Comparison of ENCODE assay signal across 18 mouse cellular contexts in the genomic region with DNA sequence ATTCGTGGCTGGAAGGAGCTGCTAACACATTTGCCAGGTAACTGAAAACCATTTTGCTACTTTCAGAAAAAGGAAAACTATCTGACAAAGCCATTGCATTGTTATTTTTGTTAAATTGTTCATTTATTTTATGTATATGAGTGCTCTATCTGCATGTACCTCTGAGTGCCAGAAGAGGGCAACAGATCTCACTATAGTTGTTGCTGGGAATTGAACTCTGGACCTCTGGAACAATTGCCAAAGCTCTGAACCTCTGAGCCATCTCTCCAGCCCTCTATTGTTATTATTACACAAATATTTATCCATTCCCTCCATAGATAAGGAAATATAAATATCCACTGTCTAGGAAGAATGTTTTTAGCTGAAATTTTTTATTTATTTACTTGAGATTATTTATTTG.
A peak's percentile ranks its signal among the peaks of the same experiment; 100 is the strongest.
DNase-seq lines count a peak whose midpoint lies in the region; TF ChIP-seq lines count a peak whose summit lies in the region.
"Had no signal": no experiment of that assay in that cellular context is flagged by ENCODE, and none has a peak within 500 bp of the region (broad histone marks: within the 10 kb centered on the region; RNA-seq: fewer than 3 reads in every experiment).

No protein-coding gene starts in this region.

- intact Hi-C loops in heart, adult 2 months (cut with DNase I), result no loop called here

- H3K4me3 ChIP-seq in heart, adult 2 months, result no peak overlapping the region
- no peak overlapping the region for H3K4me3 ChIP-seq in layer of hippocampus, adult 2 months
- H3K4me3 ChIP-seq: embryonic facial prominence, embryonic 10.5 days; heart, embryonic 15.5 days; midbrain, embryonic 10.5 days; neural tube, embryonic 13.5 days had no signal

- 92% methylated on average over 1 of the region's 1 CpGs for WGBS in heart, adult 2 months

- no peak overlapping the region for H3K27ac ChIP-seq in heart, adult 2 months
- no peak overlapping the region for H3K27ac ChIP-seq in layer of hippocampus, adult 2 months
- H3K27ac ChIP-seq: embryonic facial prominence, embryonic 10.5 days; heart, embryonic 15.5 days; midbrain, embryonic 10.5 days; neural tube, embryonic 13.5 days had no signal

- no peak overlapping the region for H3K9ac ChIP-seq in heart, adult 2 months (ENCODE audit: low read depth, low read length)
- H3K9ac ChIP-seq: heart, embryonic 15.5 days; neural tube, embryonic 13.5 days had no signal

- no peaks in the 10 kb centered on the region for H3K27me3 ChIP-seq in heart, adult 2 months (ENCODE audit: control insufficient read depth, insufficient read depth, low read length)
- H3K27me3 ChIP-seq: heart, embryonic 15.5 days; neural tube, embryonic 13.5 days had no signal

- H3K36me3 ChIP-seq in heart, adult 2 months (ENCODE audit: control insufficient read depth, insufficient read depth, low read length), result no peaks in the 10 kb centered on the region
- H3K36me3 ChIP-seq: embryonic facial prominence, embryonic 10.5 days; heart, embryonic 15.5 days; midbrain, embryonic 10.5 days; neural tube, embryonic 13.5 days had no signal

- no peaks in the 10 kb centered on the region for H3K4me1 ChIP-seq in heart, adult 2 months (ENCODE audit: control insufficient read depth, insufficient read depth, low read length)
- H3K4me1 ChIP-seq: heart, embryonic 15.5 days; midbrain, embryonic 10.5 days; neural tube, embryonic 13.5 days had no signal

- no peak for TF ChIP-seq EP300 in heart, adult 2 months (IDR thresholded peaks at IDR 0.05; ENCODE audit: insufficient read depth, low read depth, low read length)

- TF ChIP-seq CTCF in heart, adult 2 months (IDR thresholded peaks at IDR 0.05), result peak; percentile 63
- peak; percentile 60 for TF ChIP-seq CTCF in layer of hippocampus, adult 2 months (conservative IDR thresholded peaks at IDR 0.05)

- no peak for TF ChIP-seq POLR2A in heart, adult 2 months (IDR thresholded peaks at IDR 0.05; ENCODE audit: insufficient read depth, low read depth, low read length)

- H3K79me2 ChIP-seq in heart, adult 2 months (replicated peaks; ENCODE audit: control insufficient read depth, insufficient read depth, low read length), result no peaks in the 10 kb centered on the region

- DNase-seq in heart, adult 2 months, result no peak
- no peak for DNase-seq in heart, postnatal 4 days
- no peak for DNase-seq in layer of hippocampus, adult 2 months (ENCODE audit: low spot score in 2 of 2)
- DNase-seq in layer of hippocampus, postnatal 36 days, result no peak
- peak; percentile 68 for DNase-seq in 3T3-L1 (ENCODE audit: low read depth, low spot score)
- peak; percentile 57 for DNase-seq in NIH3T3 (ENCODE audit: low read depth)
- no peak for DNase-seq in spleen, postnatal 4 days (ENCODE audit: low spot score in 2 of 2)
- DNase-seq: adrenal gland, postnatal 14 days; cerebellum, adult 11-12 months; cerebellum, postnatal 36 days; heart, adult 11 months; lung, adult 18-20 months; lung, postnatal 4 days; thymus, postnatal 36 days had no signal

Comparison
In these comparisons a context has a peak if more than half of its experiments do, and no peak if none do; other contexts are left out.
1. DNase-seq: peak in 3T3-L1 (single experiment) and NIH3T3 (single experiment); none in heart, adult 2 months (0 of 2), heart, postnatal 4 days (single experiment), layer of hippocampus, adult 2 months (0 of 2), layer of hippocampus, postnatal 36 days (0 of 2) and spleen, postnatal 4 days (0 of 2).